Mouse (Mus musculus): Measurements from ENCODE around the gene Wdr46.
"Not testable (repeated sequence)": the region's sequence is repeated elsewhere in the genome, so short reads cannot be mapped to it uniquely, and the experiment has no call there.

The Wdr46 gene

GRCm38 (mm10) chr17:33940206-33940805, at the start of gene Wdr46, which contains the start of gene Pfdn6:
Gene Wdr46 (plus strand): TSS chr17:33940660.
Gene Pfdn6 (minus strand): TSS chr17:33940343.
- no peak for DNase-seq (ENCODE audit: low read depth, low spot score)

DNA sequence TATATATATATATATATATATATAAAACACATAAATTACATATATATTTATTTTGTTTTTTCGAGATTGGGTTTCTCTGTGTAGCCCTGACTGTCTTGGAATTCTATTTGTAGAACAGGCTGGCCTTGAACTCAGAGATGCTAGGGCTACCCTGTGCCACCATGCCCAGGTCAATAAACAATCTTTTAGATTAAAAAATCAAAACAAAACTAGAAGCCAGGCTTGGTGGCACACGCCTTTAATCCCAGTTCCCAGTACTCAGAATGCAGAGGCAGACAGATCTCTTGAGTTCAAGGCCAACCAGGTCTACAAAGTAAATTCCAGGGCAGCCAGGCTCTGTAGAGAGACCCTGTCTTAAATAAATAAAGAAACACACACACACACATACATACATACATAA, 49.1 kb upstream of the Wdr46 start:
- DNase-seq (ENCODE audit: low read depth, low spot score): no peak

DNA sequence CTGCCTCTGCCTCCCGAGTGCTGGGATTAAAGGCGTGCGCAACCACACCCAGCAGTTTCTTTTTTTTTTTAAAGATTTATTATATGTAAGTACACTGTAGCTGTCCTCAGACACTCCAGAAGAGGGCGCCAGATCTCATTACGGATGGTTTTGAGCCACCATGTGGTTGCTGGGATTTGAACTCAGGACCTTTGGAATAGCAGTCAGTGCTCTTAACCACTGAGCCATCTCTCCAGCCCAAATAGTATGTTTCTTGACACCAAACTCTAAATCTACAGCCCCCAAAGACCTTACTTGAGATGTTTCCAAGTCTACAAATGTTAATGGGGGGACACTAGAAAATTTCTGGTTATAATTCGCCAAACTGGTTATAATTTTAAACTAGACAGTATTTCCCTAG, 48.6 kb upstream of the Wdr46 start:
- not testable (repeated sequence) for DNase-seq (ENCODE audit: low read depth, low spot score)

DNA sequence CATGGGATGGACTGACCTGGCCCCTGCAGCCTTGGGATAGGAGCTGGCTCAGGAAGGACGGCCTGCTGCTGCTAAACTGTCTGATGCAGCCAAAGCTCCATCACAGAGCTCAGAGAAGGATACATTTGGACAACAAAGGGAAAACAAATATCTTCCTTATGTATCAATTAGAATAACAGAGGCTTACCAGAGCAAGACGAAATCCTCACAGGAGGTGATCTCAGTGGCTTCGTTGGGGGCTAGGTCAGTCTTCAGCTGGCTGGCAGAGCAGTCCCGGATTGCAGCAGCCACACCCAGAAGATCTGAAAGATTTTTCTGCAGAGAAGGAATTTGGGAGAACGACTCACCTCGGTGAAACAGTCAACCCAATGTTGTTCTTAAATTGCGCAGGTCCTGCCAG, 48.0 kb upstream of the Wdr46 start:
- DNase-seq (ENCODE audit: low read depth, low spot score): no peak

- not testable (repeated sequence) for DNase-seq (ENCODE audit: low read depth, low spot score)
Observed at GRCm38 (mm10) chr17:33893011-33893410, 47.4 kb upstream of the Wdr46 start.

DNA sequence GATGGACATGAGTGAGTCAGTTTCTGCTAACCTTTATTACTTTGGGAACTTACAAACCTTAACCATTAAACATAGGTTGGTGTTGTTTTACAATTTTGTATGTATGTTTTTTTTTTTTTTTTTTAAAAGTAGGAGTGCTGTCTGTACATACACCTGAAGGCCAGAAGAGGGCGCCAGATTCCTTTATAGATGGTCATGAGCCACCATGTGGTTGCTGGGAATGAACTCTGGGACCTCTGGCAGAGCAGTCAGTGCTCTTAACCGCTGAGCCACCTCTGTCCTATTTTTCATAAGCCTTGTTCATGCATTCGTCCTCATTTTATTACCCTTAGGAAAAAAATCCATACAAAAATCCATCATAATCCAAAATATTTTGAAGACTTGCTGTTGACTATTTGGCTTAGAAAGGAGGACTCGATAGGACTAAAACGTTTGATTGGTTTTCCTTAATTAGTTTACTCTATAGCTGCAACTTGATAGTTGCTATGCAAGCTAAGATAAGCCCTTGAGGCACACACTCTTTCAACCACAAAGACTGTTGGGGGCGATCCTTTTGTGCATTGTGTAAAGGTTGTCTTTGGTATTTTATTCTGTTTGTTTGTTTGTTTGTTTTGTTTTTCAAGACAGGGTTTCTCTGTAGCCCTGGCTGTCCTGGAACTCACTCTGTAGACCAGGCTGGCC, 43.2 kb upstream of the Wdr46 start:
- no peak for DNase-seq (ENCODE audit: low read depth, low spot score)

DNA sequence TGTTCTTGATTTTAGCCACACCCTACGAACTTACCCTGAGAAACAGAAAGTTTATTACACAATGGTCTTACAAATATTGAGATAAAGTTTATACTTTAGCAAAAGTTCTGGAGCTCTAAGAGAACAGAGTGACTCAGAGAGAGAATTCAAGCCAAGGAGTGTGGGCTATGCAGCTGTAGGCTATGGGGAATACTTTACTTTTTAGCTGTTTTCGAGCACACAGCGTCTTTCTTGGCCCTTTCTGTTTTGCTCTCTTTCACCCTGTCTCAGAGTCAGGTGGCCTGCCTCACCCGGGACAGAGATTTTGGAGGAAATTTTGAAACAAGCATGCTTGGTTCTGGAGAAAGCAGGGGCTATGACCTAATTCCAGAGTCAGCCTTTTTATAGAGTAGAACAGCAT, 42.3 kb upstream of the Wdr46 start:
- DNase-seq (ENCODE audit: low read depth, low spot score): not testable (repeated sequence)

DNA sequence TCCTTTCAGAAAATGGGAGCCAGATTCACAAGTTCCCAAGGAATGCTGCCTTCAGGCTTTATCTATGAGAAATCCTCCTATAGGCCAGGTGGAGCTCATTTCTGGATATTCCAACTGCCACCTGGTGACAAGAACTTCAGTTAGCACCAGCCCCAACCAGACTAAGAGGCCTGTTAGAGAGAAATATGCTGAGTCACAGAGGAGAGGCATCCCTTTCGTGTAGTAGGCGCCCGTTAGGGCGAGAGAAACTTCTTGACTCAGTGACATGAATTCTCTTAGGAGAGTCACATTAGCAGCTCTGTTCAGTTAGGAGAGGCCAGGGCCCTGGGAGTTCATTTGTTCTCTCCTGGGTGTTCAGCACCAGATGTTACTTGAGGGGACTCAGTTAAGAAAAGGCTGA, 40.8 kb upstream of the Wdr46 start:
- no peak for DNase-seq (ENCODE audit: low read depth, low spot score)

DNA sequence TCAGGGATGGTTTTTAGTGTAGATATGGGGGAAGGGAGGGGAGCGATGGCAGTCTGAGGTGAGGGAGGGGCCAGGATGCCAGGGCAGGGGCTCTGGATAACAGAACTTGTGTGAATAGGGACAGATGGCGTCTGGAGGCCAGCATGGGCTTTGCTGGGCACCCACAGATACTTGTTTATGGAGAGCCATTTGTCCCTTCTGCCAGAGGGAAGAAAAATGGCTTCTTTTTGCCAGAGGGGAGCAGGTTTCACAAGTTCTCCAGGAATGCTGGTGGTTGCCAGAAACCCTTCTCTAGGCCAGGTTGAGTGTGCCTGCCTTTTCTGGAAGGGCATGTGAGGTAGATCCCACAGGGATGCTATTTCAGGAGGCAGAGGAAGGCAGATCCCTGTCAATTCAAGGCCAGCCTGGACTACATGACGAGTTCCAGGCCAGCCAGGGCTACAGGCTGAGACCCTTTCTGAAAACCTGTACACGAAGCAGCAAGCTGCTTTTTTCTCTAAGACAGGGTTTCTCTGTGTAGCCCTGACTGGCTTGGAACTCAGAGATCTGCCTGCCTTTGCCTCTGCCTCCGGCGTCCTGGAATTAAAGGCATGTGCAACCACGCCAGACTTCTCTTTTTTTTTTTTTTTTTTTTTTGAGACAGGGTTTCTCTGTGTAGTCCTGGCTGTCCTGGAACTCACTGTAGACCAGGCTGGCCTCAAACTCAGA, 40.0 kb upstream of the Wdr46 start:
- DNase-seq (ENCODE audit: low read depth, low spot score): no peak

GRCm38 (mm10) chr17:33900989-33901314, 39.5 kb upstream of the Wdr46 start:
- no peak for DNase-seq (ENCODE audit: low read depth, low spot score)

DNA sequence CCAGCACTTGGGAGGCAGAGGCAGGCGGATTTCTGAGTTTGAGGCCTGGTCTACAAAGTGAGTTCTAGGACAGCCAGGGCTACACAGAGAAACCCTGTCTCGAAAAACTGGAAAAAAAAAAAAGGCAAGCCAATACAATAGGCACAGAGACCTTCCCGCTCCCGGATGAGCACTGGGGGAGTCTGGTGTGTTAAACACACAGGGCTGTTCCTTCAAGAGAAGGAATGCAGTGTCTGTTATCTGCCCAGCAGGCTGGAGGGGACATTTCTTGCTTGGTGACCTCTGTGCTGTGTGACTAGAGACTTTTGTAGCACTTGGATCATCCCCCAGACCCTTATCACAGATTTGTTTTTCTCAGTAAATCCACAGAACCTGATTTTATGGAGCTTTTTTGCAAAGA, 38.8 kb upstream of the Wdr46 start:
- no peak for DNase-seq (ENCODE audit: low read depth, low spot score)

GRCm38 (mm10) chr17:33902079-33902478, 38.4 kb upstream of the Wdr46 start:
- no peak for DNase-seq (ENCODE audit: low read depth, low spot score)

- DNase-seq (ENCODE audit: low read depth, low spot score): no peak
Observed at GRCm38 (mm10) chr17:33902491-33902890, 38.0 kb upstream of the Wdr46 start.

- not testable (repeated sequence) for DNase-seq (ENCODE audit: low read depth, low spot score)
Observed at GRCm38 (mm10) chr17:33903911-33904651, 36.4 kb upstream of the Wdr46 start.

GRCm38 (mm10) chr17:33904835-33905234, 35.6 kb upstream of the Wdr46 start, which contains the start of gene Platr17:
Gene Platr17 (plus strand): TSS chr17:33905135.
- DNase-seq (ENCODE audit: low read depth, low spot score): not testable (repeated sequence)

GRCm38 (mm10) chr17:33908331-33909076, 32.0 kb upstream of the Wdr46 start:
- no peak for DNase-seq (ENCODE audit: low read depth, low spot score)

DNA sequence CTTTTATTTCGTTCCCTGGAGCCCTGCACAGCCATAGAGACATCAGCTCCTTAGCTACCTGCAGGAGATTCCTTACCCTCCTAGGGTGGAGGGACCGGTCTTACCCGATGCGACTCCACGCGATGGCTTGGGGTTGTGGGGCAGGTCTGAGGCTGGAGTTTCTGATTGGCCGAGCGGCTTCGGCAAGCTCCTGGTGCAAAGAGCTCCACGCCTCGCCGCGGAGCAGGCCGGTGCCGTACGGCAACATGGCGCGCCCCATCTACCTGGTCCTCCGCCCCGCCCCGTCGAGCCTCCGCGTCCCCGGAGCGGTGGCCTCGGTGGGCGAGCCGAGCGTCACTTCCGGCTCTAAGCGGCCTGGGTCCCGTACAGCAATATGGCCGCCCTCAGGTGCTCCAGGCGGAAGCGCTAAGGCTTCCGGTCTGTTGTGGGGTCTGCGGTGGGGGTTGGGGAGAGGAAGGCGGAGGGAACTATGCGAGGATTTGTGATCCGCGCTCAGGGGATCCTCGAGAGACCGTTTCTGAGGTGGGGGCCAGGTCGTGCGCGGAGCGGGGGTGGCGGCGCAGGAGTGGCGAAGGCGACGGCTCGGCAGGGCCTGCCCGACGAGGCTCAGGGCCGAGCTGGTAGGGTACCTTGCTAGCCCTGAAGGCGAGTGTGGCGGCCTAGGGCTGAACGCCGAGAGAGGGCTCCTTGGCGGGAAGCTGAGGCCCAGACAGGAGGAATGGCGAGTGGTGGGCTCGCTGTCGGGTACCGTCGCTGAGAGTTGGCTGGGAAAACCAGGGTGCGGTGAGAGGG, 31.2 kb upstream of the Wdr46 start, which contains the start of gene Daxx:
TSS of gene Daxx (plus strand) at position 338 of the 792 bp plus-strand sequence.
- peak; percentile 98 for DNase-seq (ENCODE audit: low read depth, low spot score)

- DNase-seq (ENCODE audit: low read depth, low spot score): no peak
Observed at GRCm38 (mm10) chr17:33909869-33910250, 30.6 kb upstream of the Wdr46 start.

DNA sequence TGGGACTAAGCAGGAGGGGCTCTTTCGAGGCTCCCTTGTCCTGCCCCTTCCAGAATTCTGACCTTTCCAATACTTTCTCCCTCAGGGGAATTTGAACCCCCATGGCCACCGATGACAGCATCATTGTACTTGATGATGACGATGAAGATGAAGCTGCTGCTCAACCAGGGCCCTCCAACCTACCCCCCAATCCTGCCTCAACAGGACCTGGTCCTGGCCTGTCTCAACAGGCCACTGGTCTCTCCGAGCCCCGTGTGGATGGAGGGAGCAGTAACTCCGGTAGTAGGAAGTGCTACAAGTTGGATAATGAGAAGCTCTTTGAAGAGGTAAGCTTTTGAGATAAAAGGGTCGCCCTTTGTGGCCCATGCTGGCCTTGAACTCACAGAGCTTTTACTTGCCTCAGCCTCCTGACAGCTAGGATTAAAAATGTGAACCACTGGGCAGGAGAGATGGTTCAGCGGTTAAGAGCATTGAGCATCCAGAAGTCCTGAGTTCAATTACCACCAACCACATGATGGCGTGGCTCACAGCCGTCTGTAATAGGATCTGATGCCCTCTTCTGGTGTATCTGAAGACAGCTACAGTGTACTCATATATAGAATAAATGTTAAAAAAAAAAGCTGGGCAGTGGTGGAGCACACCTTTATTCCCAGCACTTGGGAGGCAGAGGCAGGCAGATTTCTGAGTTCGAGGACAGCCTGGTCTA, 30.0 kb upstream of the Wdr46 start:
- no peak for DNase-seq (ENCODE audit: low read depth, low spot score)
